Mouse (Mus musculus) CD4-positive, CD25-positive, alpha-beta regulatory T cell, adult 4 months (primary cell): ENCODE measurements at regions not wholly inside any gene's neighbourhood (a gene's known extent, or its start where the extent isn't known, plus 50 kb on each side); places are given as distances from the start of the nearest gene placed in this dataset.

Experiments used
- ATAC-seq: one replicate; pipeline ENCODE4 v1.8.0; 2017

- ATAC-seq: no peak
These were observed 95.1 kb upstream of the Ubl3 start for GRCm38 (mm10) chr5:148647644-148648043.

DNA sequence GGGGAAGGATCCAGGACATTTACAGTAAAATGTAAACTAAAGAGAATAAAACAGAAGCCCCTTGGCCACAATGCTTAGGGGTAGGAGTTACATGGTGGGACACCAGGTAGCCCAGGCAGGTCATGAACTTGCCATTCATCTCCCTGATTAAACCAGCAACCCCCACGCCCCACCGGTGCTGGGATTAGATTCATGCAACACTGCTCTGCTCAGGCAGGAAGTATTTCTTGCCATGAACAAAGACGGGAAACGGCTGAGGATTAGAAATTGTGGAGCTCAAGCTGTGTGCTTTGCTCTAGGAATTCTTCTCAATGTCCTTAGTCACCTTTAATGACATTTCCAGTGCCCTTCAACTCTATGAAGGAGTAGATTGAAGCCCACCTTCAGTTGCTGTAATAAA lies 93.2 kb upstream of the Ubl3 start:
- no peak for ATAC-seq

DNA sequence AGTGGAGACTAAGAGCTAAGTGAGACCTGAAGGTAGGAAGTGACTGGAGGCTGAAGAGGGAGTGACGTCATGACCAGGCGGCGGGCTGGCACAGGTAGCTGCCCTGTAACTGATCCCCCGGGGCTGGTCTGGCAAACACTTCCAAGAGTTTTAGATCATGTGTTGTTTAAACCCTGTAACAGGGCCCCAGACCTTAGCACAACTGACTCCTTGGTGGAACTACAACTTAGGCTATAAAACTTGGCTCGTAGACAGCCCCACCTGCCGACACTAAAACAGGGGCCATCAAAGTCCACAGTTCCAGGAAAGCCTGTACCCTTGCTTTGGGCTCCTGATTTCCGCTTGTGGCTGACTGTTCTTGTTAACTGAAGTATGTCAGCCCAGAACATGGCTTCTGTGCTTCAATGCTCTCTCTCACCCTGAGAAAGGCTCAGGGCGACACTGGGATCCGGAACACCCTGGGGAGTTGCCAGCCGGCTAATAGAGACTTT lies 92.6 kb upstream of the Ubl3 start:
- peak; percentile 71 for ATAC-seq

GRCm38 (mm10) chr5:148644345-148644744 lies 91.8 kb upstream of the Ubl3 start:
- ATAC-seq: no peak

GRCm38 (mm10) chr5:148641652-148642395 lies 89.2 kb upstream of the Ubl3 start:
- no peak for ATAC-seq

- ATAC-seq: no peak
These were observed 87.9 kb upstream of the Ubl3 start for GRCm38 (mm10) chr5:148640523-148640922.

DNA sequence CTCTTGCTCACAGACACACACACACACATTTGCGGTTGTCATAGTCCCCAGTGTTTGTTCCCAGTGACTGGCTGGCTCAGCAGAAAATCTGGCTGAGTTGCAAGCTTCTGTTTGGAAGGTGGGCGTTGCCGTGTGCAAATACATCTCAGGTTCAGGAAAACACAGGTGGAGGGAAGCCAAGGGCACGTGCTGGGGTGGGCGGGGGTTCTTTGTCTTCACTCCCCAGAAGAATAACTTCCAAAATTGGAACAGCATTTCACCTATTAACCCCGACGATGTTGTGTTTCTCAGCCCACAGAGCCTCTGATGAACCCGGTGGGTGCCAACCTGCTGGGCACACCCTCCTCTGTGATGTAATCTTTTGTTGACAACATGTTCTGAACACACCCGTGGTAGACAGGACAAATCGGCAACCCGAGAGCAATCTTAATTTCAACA lies 82.3 kb upstream of the Ubl3 start:
- peak; percentile 68 for ATAC-seq

GRCm38 (mm10) chr5:148633999-148634398 lies 81.4 kb upstream of the Ubl3 start:
- peak; percentile 60 for ATAC-seq

DNA sequence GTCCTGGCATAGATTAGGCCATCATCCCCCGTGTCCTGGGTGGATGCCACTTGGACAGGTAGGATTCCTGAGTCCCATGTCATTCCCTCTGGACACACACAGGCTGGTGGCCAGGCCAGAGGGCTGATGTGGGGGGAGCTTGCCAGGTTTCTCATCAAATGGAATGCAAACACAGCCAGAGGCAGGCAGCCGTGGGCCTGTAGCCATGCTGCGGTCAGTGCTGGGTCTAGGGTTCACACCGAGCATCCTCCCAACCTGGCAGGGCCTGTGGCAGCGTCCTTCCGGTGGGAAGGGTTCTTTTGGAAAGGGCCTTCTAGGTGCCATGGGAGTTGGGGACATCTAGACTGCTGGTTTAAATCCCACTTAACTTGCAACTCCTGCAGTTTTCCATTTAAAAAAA lies 80.7 kb upstream of the Ubl3 start:
- ATAC-seq: no peak

GRCm38 (mm10) chr5:148632516-148633170 lies 80.1 kb upstream of the Ubl3 start:
- no peak for ATAC-seq

- ATAC-seq: no peak
These were observed 79.0 kb upstream of the Ubl3 start for GRCm38 (mm10) chr5:148631566-148631965.

GRCm38 (mm10) chr5:148626014-148626413 lies 73.4 kb upstream of the Ubl3 start:
- ATAC-seq: peak; percentile 66

DNA sequence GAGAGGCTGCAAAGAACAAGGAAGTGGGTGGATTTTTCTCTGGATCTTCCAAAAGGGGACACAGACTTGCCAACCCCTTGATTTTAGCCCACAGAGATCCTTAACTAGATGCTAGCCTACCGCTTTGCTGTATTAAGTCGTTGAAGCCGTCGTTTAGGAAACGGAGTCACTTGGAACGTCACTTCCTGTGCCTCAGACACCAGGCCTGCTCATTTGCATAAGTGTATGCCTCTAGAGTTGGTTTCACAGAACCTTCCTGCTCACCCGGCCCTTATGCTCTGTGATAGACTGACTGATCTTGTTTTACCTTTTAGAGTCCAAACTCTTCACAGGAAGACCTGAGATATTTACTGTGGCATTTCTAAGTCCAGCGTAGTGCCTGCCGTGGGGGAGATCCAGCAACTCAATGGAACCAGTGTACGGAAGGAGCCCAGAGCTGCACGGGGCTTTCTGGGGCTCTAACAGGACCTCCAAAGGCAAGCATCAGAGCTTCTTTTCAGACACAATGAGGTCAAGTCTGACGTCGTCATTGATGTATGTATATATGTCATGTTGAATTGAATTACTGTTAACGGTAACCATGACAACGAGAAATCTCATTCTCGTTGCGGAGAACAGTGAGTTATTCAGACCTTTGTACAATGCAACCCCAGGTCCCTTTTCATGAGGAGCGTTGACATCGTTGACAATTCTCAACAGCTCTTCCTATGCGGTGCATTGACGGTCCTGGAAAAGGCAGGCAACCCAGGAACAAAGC lies 72.2 kb upstream of the Ubl3 start:
- peak; percentile 82 for ATAC-seq

DNA sequence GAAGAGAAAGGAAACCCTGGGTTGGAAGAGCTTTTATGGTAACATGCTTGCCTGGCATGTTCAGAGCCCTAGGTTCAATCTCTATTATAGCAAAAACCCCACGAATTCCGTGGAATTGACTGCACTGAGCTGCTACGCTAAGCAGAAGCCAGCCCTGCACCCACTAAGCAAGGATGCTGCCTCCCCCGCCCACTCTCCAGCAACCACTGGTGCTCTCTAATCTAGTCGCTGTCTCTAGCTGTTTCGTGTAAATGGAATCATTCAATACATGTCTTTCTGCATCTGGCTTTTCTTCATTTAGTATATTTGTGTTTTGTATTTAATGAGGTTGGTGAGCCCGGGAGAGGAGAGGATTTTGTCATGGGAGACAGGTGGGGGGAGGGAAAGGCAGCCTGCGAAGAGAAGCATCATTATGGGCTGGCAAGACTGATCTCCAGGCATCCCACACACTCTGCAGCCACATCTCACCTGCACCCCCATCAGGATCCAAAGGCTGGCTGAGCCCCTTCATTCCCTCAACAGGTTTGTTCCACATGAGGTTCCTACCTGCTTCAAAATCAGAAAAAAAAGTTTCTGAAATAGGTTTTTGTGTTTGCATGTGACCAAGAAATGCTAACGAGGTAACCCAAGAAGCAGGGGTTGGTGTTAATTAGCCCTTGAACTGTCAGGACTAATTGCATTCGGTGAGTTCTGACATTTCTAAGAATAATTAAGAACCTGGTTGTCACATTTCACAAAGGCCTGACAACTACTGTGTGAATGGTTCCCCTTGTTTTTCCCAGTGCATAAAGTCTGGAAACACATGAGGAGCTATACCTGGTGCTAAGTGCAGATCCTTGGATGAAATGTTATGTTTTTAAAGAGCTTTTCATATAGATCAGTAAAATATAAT lies 68.6 kb upstream of the Ubl3 start:
- ATAC-seq: no peak

DNA sequence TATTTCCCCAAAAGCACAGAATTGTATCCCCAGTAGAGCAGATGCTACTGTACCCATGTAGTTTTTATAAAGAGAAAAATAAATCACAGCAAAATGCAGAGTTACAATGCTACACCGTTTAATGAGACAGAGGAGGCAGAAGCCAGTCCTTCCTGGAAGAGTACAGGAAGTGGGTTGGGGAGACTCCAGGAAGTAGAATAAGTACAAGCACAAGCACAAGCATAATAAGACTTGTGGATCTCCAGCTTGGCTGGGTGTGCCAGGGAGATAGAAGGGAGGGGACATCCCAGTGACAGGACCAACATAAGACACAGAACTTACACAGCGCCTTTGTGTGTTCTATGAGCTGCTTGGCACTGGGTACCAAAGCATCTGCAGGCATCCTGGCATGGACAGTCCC lies 67.3 kb upstream of the Ubl3 start:
- peak; percentile 69 for ATAC-seq

DNA sequence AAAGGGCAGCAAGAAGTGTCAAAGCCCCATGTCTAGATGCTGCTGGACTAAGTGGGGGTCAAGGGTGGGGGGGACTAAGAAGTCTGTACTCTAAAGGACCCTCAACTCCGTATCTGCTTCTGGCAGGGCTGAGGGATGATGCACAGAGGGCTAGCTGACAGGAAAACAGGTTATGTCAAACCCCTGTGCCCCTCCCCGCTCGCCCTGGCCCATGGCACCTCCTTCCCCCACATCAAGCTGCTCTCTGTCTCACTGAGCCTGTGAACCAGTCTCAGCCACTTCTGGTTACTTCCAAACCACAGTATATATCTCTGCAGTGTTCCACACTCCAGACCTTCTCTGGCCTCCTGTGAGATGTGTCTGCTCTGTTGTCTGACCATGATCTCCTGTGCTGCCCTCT lies 63.8 kb upstream of the Ubl3 start:
- no peak for ATAC-seq

- no peak for ATAC-seq
These were observed 63.2 kb upstream of the Ubl3 start for GRCm38 (mm10) chr5:148615706-148616366.

- no peak for ATAC-seq
These were observed 62.5 kb upstream of the Ubl3 start for GRCm38 (mm10) chr5:148615117-148615516.

- ATAC-seq: no peak
These were observed 58.7 kb upstream of the Ubl3 start for GRCm38 (mm10) chr5:148611323-148611722.

- ATAC-seq: no peak
These were observed 56.9 kb upstream of the Ubl3 start for GRCm38 (mm10) chr5:148609506-148609880.

DNA sequence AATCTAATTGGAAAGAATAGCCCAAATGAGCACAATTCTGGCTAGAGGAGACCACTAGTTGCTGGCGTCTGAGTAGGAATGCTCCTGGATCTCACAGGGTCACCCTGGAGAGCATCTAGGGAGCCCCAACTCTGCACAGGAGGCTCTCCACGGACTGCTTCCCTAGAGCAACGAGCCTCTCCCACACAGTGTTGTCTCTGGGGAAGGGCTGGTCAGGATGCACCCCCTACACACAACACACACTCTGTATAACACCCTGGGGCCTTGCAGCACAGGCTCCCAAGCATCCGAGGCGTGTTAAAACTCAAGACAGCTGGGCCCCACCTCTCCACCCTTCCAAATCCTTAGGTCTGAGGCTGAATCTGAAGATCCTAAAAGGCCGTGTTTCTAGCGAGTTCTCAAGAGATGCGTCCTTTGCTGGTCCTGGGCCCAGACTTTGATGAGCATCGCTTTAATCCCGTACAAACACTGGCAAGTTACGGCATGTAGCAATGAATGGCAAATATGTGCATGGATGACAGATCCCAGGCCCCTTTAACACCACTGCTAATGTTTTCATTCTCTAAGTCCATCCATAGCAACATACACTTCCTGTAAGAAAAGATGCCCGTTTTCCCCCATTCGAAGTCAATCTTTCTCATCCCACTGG lies 56.4 kb upstream of the Ubl3 start:
- no peak for ATAC-seq
